Mouse (Mus musculus): ENCODE results near the gene Rnf34.

Rnf34 gene

GRCm38 (mm10) chr5:122849521-122850318 is at the start of gene Rnf34:
TSS of gene Rnf34 (plus strand) at chr5:122850048.
- DNase-seq: peak; percentile 99

- DNase-seq: no peak
Measured at GRCm38 (mm10) chr5:122800345-122801010, 49.4 kb upstream of the Rnf34 start.

GRCm38 (mm10) chr5:122801684-122802083 is 48.2 kb upstream of the Rnf34 start:
- DNase-seq: no peak

- no peak for DNase-seq
Measured at GRCm38 (mm10) chr5:122802706-122803105, 47.1 kb upstream of the Rnf34 start.

- DNase-seq: no peak
Measured at GRCm38 (mm10) chr5:122805503-122805902, 44.3 kb upstream of the Rnf34 start.

- DNase-seq: peak; percentile 83
Measured at GRCm38 (mm10) chr5:122811364-122812079, 38.3 kb upstream of the Rnf34 start.

- no peak for DNase-seq
Measured at GRCm38 (mm10) chr5:122812699-122813098, 37.1 kb upstream of the Rnf34 start.

GRCm38 (mm10) chr5:122820777-122821523 is 28.9 kb upstream of the Rnf34 start, which contains the start of gene Anapc5:
TSS of gene Anapc5 (minus strand) at chr5:122821339.
- peak; percentile 96 for DNase-seq

GRCm38 (mm10) chr5:122821524-122821885 is 28.3 kb upstream of the Rnf34 start:
- no peak for DNase-seq

GRCm38 (mm10) chr5:122822441-122822840 is 27.4 kb upstream of the Rnf34 start:
- DNase-seq: no peak

GRCm38 (mm10) chr5:122823976-122824375 is 25.9 kb upstream of the Rnf34 start:
- peak; percentile 47 for DNase-seq

GRCm38 (mm10) chr5:122824450-122824849 is 25.4 kb upstream of the Rnf34 start:
- DNase-seq: peak; percentile 68

GRCm38 (mm10) chr5:122825099-122825498 is 24.7 kb upstream of the Rnf34 start:
- DNase-seq: no peak

- DNase-seq: peak; percentile 49
Measured at GRCm38 (mm10) chr5:122832536-122832935, 17.3 kb upstream of the Rnf34 start.

GRCm38 (mm10) chr5:122832996-122833395 is 16.9 kb upstream of the Rnf34 start:
- DNase-seq: peak; percentile 39

GRCm38 (mm10) chr5:122841126-122841525 is 8.7 kb upstream of the Rnf34 start:
- DNase-seq: no peak

- no peak for DNase-seq
Measured at GRCm38 (mm10) chr5:122843799-122844198, 6.0 kb upstream of the Rnf34 start.

- peak; percentile 84 for DNase-seq
Measured at GRCm38 (mm10) chr5:122850319-122851002, 613 bp downstream of the Rnf34 start.

GRCm38 (mm10) chr5:122852611-122853010 is 2.8 kb downstream of the Rnf34 start:
- no peak for DNase-seq

- no peak for DNase-seq
Measured at GRCm38 (mm10) chr5:122855858-122856257, 6.0 kb downstream of the Rnf34 start.

GRCm38 (mm10) chr5:122863053-122863452 is 13.2 kb downstream of the Rnf34 start:
- DNase-seq: no peak

- DNase-seq: no peak
Measured at GRCm38 (mm10) chr5:122872626-122873025, 22.8 kb downstream of the Rnf34 start.

Data from thymus, postnatal 14 days (tissue).